Mouse (Mus musculus): ENCODE results near the gene Nudt6. TPM values are rescaled to one million over a fixed set of nuclear protein-coding genes. Genes with fewer than 3 reads are reported as not detected.
A peak's percentile ranks its signal among the peaks of the same experiment; 100 is the strongest.

Nudt6 gene
- polyA plus RNA-seq, 1 experiment: 26.0 TPM

- no peaks in the 10 kb centered on the region; the same call in 1 of the 2 replicates for H3K36me3 ChIP-seq (ENCODE audit: control insufficient read depth, insufficient read depth, low read length)
- no peak for TF ChIP-seq CTCF (conservative IDR thresholded peaks at IDR 0.05; ENCODE audit: insufficient read depth, insufficient read length, low read depth, low read length)
- no peak for TF ChIP-seq POLR2A (IDR thresholded peaks at IDR 0.05; ENCODE audit: low read depth, low read length)
- WGBS: 93% methylated on average over 3 of the region's 3 CpGs
- no peak overlapping the region for H3K4me3 ChIP-seq (ENCODE audit: insufficient read depth, low read depth, low read length)
- DNase-seq: no peak
- no peak overlapping the region for H3K27ac ChIP-seq (ENCODE audit: insufficient read depth, low read depth, low read length)
- H3K27me3 ChIP-seq (replicated peaks; ENCODE audit: control insufficient read depth, insufficient read depth, low read length): no peaks in the 10 kb centered on the region
- H3K4me1 ChIP-seq (ENCODE audit: control insufficient read depth, insufficient read depth, low read length): peaks cover 3% of the 10 kb centered on the region; the same call in 1 of the 2 replicates
Observed at GRCm38 (mm10) chr3:37426069-37426468, 6.1 kb upstream of the Nudt6 start.

GRCm38 (mm10) chr3:37421179-37421578, 1.2 kb upstream of the Nudt6 start:
- H3K27me3 ChIP-seq (replicated peaks; ENCODE audit: control insufficient read depth, insufficient read depth, low read length): no peaks in the 10 kb centered on the region
- H3K27ac ChIP-seq (ENCODE audit: insufficient read depth, low read depth, low read length): no peak overlapping the region
- peaks cover 3% of the 10 kb centered on the region; the same call in 1 of the 2 replicates for H3K4me1 ChIP-seq (ENCODE audit: control insufficient read depth, insufficient read depth, low read length)
- no peak for DNase-seq
- no peaks in the 10 kb centered on the region for H3K36me3 ChIP-seq (ENCODE audit: control insufficient read depth, insufficient read depth, low read length)
- 8% methylated on average over 3 of the region's 3 CpGs for WGBS
- TF ChIP-seq POLR2A (IDR thresholded peaks at IDR 0.05; ENCODE audit: low read depth, low read length): no peak
- peak overlapping the region; percentile 78 for H3K4me3 ChIP-seq (ENCODE audit: insufficient read depth, low read depth, low read length)

GRCm38 (mm10) chr3:37420641-37421040, 630 bp upstream of the Nudt6 start:
- Histone ChIP-seq H3K27ac (ENCODE audit: insufficient read depth, low read depth, low read length) (no peak overlapping the region), H3K27me3 (replicated peaks; ENCODE audit: control insufficient read depth, insufficient read depth, low read length) (no peaks in the 10 kb centered on the region), H3K36me3 (ENCODE audit: control insufficient read depth, insufficient read depth, low read length) (no peaks in the 10 kb centered on the region), H3K4me3 (ENCODE audit: insufficient read depth, low read depth, low read length) (peak overlapping the region; percentile 78), H3K4me1 (ENCODE audit: control insufficient read depth, insufficient read depth, low read length) (peaks cover 3% of the 10 kb centered on the region; the same call in 1 of the 2 replicates)
- WGBS: under 1% methylated on average over 24 of the region's 24 CpGs
- DNase-seq: peak; percentile 44
- no peak for TF ChIP-seq POLR2A (IDR thresholded peaks at IDR 0.05; ENCODE audit: low read depth, low read length)

GRCm38 (mm10) chr3:37419458-37419991, 486 bp downstream of the Nudt6 start, which contains the start of gene Spata5:
Gene Spata5, plus strand, starts transcription at chr3:37419896.
- 2% methylated on average over 45 of the region's 50 CpGs for WGBS
- no peaks in the 10 kb centered on the region for H3K27me3 ChIP-seq (replicated peaks; ENCODE audit: control insufficient read depth, insufficient read depth, low read length)
- TF ChIP-seq CTCF (conservative IDR thresholded peaks at IDR 0.05; ENCODE audit: insufficient read depth, insufficient read length, low read depth, low read length) (no peak), POLR2A (IDR thresholded peaks at IDR 0.05; ENCODE audit: low read depth, low read length) (peak; percentile 63)
- no peaks in the 10 kb centered on the region for H3K36me3 ChIP-seq (ENCODE audit: control insufficient read depth, insufficient read depth, low read length)
- H3K4me3 ChIP-seq (ENCODE audit: insufficient read depth, low read depth, low read length): peak within 1 kb of the TSS; percentile 78
- DNase-seq: peak; percentile 99
- peak within 1 kb of the TSS; percentile 70 for H3K27ac ChIP-seq (ENCODE audit: insufficient read depth, low read depth, low read length)
- H3K4me1 ChIP-seq (ENCODE audit: control insufficient read depth, insufficient read depth, low read length): peaks cover 3% of the 10 kb centered on the region; the same call in 1 of the 2 replicates

GRCm38 (mm10) chr3:37418961-37419457, 1.0 kb downstream of the Nudt6 start:
- H3K27ac ChIP-seq (ENCODE audit: insufficient read depth, low read depth, low read length): peak overlapping the region; percentile 65
- H3K36me3 ChIP-seq (ENCODE audit: control insufficient read depth, insufficient read depth, low read length): no peaks in the 10 kb centered on the region
- H3K27me3 ChIP-seq (replicated peaks; ENCODE audit: control insufficient read depth, insufficient read depth, low read length): no peaks in the 10 kb centered on the region
- peak; percentile 80 for DNase-seq
- H3K4me1 ChIP-seq (ENCODE audit: control insufficient read depth, insufficient read depth, low read length): peaks cover 3% of the 10 kb centered on the region; the same call in 1 of the 2 replicates
- TF ChIP-seq POLR2A (IDR thresholded peaks at IDR 0.05; ENCODE audit: low read depth, low read length) (no peak), CTCF (conservative IDR thresholded peaks at IDR 0.05; ENCODE audit: insufficient read depth, insufficient read length, low read depth, low read length) (no peak)
- H3K4me3 ChIP-seq (ENCODE audit: insufficient read depth, low read depth, low read length): peak overlapping the region; percentile 56
- WGBS: 1% methylated on average over 30 of the region's 30 CpGs

GRCm38 (mm10) chr3:37418341-37418740, 1.7 kb downstream of the Nudt6 start:
- TF ChIP-seq POLR2A (IDR thresholded peaks at IDR 0.05; ENCODE audit: low read depth, low read length): no peak
- TF ChIP-seq CTCF (conservative IDR thresholded peaks at IDR 0.05; ENCODE audit: insufficient read depth, insufficient read length, low read depth, low read length): no peak
- no peaks in the 10 kb centered on the region for H3K36me3 ChIP-seq (ENCODE audit: control insufficient read depth, insufficient read depth, low read length)
- peaks cover 3% of the 10 kb centered on the region; the same call in 1 of the 2 replicates for H3K4me1 ChIP-seq (ENCODE audit: control insufficient read depth, insufficient read depth, low read length)
- H3K27ac ChIP-seq (ENCODE audit: insufficient read depth, low read depth, low read length): 0 out of 2 replicates have a peak overlapping the region, but pooled peaks have one; percentile 65
- DNase-seq: peak; percentile 67
- 36% methylated on average over 5 of the region's 5 CpGs for WGBS
- H3K27me3 ChIP-seq (replicated peaks; ENCODE audit: control insufficient read depth, insufficient read depth, low read length): no peaks in the 10 kb centered on the region
- H3K4me3 ChIP-seq (ENCODE audit: insufficient read depth, low read depth, low read length): no peak overlapping the region

- H3K4me3 ChIP-seq (ENCODE audit: insufficient read depth, low read depth, low read length): no peak overlapping the region
Observed at GRCm38 (mm10) chr3:37414413-37414960, 5.5 kb downstream of the Nudt6 start.

More at GRCm38 (mm10) chr3:37414413-37414960, 5.5 kb downstream of the Nudt6 start:
- peak; percentile 45 for TF ChIP-seq CTCF (conservative IDR thresholded peaks at IDR 0.05; ENCODE audit: insufficient read depth, insufficient read length, low read depth, low read length)
- no peak for TF ChIP-seq POLR2A (IDR thresholded peaks at IDR 0.05; ENCODE audit: low read depth, low read length)
- no peaks in the 10 kb centered on the region for H3K27me3 ChIP-seq (replicated peaks; ENCODE audit: control insufficient read depth, insufficient read depth, low read length)
- DNase-seq: peak; percentile 83
- H3K4me1 ChIP-seq (ENCODE audit: control insufficient read depth, insufficient read depth, low read length): no peaks in the 10 kb centered on the region
- 45% methylated on average over 14 of the region's 14 CpGs for WGBS
- no peak overlapping the region for H3K27ac ChIP-seq (ENCODE audit: insufficient read depth, low read depth, low read length)
- no peaks in the 10 kb centered on the region for H3K36me3 ChIP-seq (ENCODE audit: control insufficient read depth, insufficient read depth, low read length)
